Mouse (Mus musculus): ENCODE data around the gene Tmem95. TPM values are rescaled to one million over a fixed set of nuclear protein-coding genes. Genes with fewer than 3 reads are reported as not detected.
"Not testable (repeated sequence)": the region's sequence is repeated elsewhere in the genome, so short reads cannot be mapped to it uniquely, and the experiment has no call there.

The Tmem95 gene
- polyA plus RNA-seq, 1 experiment from 2014 or later = not detected

DNA sequence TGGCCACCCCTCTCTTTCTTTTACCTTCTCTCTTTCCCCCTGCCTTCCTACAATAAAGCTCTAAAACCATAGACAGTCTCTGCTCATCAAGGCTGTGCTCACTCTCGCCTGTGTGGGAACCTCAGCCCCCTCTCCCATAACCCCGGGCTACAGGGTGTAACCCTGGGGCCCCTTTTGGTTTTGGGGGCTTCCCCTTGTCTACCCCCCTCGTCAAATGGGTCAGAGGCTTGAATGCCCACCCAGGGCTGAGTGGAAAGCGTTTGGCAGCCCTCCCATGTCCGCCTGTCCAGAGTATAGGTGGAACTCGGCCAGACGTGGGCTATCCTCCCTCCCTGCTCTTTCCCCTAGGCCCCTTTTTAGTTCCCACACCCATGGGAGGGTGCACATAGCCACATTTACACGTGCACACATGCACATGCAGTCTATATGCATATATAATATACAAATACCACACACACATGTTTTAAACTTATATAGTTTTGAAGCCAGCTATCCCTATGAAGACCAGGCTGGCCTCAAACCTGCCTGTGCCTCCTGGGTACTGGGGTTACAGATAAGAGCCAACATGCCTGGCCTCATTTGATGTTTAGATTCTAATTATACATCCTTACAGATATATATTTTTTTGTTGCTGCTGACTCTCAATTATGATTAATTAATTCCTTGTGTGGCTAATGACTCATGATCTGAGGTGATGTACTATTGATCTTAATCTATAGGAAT is 13.5 kb downstream of the Tmem95 start:
- Histone ChIP-seq H3K4me1 (replicated peaks; ENCODE audit: control insufficient read depth, insufficient read depth, low read length) (no peaks in the 10 kb centered on the region), H3K4me3 (ENCODE audit: low read depth, low read length) (no peak overlapping the region), H3K9ac (ENCODE audit: low read depth, low read length) (no peak overlapping the region), H3K27ac (ENCODE audit: low read depth, low read length) (no peak overlapping the region), H3K4me2 (replicated peaks; ENCODE audit: low read depth, low read length) (no peak overlapping the region), H3K36me3 (ENCODE audit: control insufficient read depth, insufficient read depth, low read length) (no peaks in the 10 kb centered on the region), H3K27me3 (ENCODE audit: control insufficient read depth, insufficient read depth, low read length) (no peaks in the 10 kb centered on the region), H3K9me3 (ENCODE audit: control insufficient read depth, low read length) (no peaks in the 10 kb centered on the region)
- ATAC-seq (ENCODE audit: low FRiP score) = no peak
- DNase-seq (ENCODE audit: low spot score) = no peak
- WGBS = 66% methylated on average over 8 of the region's 8 CpGs

DNA sequence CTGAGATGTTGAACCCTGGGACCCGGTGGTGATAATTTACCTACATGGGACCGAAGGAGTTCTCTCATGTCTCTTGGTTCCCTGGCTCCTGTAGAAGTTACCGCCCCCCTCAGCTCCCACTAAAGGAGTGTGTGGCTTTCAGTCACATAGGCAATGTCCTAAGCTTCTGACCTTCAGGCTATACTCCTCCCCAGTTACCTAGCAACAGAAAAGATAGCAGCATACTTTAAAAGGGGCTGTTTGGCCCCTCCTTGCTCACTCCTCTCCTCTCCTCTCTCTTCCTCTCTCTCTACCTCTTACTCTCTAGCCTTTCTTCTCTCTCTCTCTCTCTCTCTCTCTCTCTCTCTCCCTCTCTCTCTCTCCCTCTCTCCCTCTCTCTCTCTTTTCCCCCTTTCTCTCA is 14.1 kb downstream of the Tmem95 start:
- H3K4me2 ChIP-seq (replicated peaks; ENCODE audit: low read depth, low read length); H3K4me3 ChIP-seq (ENCODE audit: low read depth, low read length); H3K36me3 ChIP-seq (ENCODE audit: control insufficient read depth, insufficient read depth, low read length); ATAC-seq (ENCODE audit: low FRiP score); H3K9me3 ChIP-seq (ENCODE audit: control insufficient read depth, low read length); H3K9ac ChIP-seq (ENCODE audit: low read depth, low read length); H3K27me3 ChIP-seq (ENCODE audit: control insufficient read depth, insufficient read depth, low read length); H3K27ac ChIP-seq (ENCODE audit: low read depth, low read length); H3K4me1 ChIP-seq (replicated peaks; ENCODE audit: control insufficient read depth, insufficient read depth, low read length); DNase-seq (ENCODE audit: low spot score): not testable (repeated sequence)
- WGBS = 82% methylated on average over 3 of the region's 3 CpGs

DNA sequence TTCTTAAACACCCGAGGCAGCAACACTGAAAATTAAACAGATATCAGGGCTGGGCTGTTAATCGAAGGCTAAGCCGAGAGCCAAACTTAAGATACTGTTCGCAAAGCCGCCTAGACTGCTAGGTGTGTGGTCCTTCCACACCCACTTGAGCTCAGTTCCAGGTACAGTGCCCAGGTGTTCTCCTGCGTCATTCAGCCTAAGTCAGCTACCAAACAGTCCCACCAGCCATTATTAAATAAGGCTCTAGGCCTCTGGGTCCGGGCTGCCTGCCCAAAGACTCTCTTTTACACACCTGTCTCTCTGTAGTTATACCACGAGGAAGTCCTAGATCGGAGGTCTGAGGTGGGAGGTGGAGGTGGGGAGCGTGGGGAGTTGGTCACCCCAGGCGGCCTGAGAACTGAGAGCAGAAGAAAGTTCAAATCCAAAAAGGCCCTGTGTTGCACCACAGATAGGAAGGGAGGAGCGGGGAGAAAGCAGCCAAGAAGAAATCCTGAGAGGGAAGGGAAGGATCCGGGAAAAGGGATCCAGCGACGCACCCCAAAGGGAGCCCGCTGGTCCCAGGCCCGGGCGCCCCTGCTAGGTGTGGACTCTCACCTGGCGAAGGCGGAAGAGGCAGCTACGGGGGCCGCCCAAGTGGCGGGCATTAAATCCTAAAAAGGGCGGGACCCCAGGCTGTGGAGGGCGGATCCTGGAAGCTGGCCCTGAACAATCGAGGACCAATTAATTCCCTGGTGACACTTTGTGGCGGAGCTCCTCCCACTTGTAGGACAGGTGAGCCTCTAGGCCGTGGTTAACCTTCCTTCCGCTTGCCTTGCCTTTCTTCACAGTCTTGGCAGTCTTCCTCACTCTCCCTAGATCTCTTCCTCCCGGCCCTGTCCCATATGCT is 19.5 kb downstream of the Tmem95 start, which contains the start of gene Tnk1:
Tnk1 (minus strand) TSS at position 618 of the 886 bp plus-strand sequence.
- DNase-seq (ENCODE audit: low spot score) (no peak), ATAC-seq (ENCODE audit: low FRiP score) (no peak)
- Histone ChIP-seq H3K36me3 (ENCODE audit: control insufficient read depth, insufficient read depth, low read length) (no peaks in the 10 kb centered on the region), H3K9ac (ENCODE audit: low read depth, low read length) (no peak within 1 kb of the TSS), H3K9me3 (ENCODE audit: control insufficient read depth, low read length) (no peaks in the 10 kb centered on the region), H3K27ac (ENCODE audit: low read depth, low read length) (no peak within 1 kb of the TSS), H3K27me3 (ENCODE audit: control insufficient read depth, insufficient read depth, low read length) (peaks cover 17% of the 10 kb centered on the region), H3K4me1 (replicated peaks; ENCODE audit: control insufficient read depth, insufficient read depth, low read length) (peaks cover 3% of the 10 kb centered on the region; the same call in 1 of the 2 replicates), H3K4me3 (ENCODE audit: low read depth, low read length) (no peak within 1 kb of the TSS), H3K4me2 (replicated peaks; ENCODE audit: low read depth, low read length) (peak within 1 kb of the TSS; percentile 7; the same call in 1 of the 2 replicates)
- WGBS = 23% methylated on average over 29 of the region's 30 CpGs

DNA sequence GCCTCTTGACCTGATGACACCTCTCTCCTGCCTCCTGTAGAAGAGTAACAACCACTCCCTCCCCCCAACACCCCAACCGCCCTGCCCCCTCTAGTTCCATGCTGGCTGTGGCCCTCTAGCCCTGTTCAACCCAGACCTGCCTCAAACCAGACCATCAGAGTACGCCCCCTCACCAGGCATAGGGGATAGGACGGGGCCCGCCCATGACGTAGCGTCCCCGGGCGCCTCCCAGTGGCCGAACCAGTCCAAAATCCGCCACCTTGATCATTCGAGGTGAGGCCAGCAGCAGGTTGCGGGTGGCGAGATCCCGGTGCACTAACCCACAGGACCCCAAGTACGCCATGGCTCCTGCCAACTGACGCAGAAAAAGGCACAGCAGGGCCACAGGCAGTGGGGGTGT is 22.5 kb downstream of the Tmem95 start:
- ATAC-seq (ENCODE audit: low FRiP score) = peak; percentile 68
- no peak overlapping the region for H3K4me3 ChIP-seq (ENCODE audit: low read depth, low read length)

DNA sequence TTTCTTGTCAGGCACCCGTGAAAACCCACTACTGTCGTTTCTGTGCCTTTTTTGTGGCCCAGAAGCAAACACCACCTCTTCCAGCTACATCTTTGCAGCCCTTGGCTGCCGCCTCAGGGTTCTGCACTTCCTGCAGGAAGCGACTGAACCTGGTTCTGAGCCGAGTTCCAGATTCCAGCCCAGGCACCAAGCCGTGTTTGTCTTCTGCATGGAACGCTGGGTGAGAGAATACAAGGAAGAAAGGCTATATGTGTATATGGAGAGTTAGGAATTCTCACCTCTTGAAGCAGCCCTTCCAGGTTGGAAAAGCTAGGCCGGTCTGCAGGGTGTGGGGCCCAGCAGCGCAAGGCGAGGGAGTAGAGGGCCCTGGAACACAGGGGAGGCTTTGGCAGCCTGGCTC is 23.1 kb downstream of the Tmem95 start:
- Histone ChIP-seq H3K4me2 (replicated peaks; ENCODE audit: low read depth, low read length) (no peak overlapping the region), H3K9ac (ENCODE audit: low read depth, low read length) (no peak overlapping the region), H3K36me3 (ENCODE audit: control insufficient read depth, insufficient read depth, low read length) (no peaks in the 10 kb centered on the region), H3K27me3 (ENCODE audit: control insufficient read depth, insufficient read depth, low read length) (peaks cover 17% of the 10 kb centered on the region), H3K4me3 (ENCODE audit: low read depth, low read length) (no peak overlapping the region), H3K27ac (ENCODE audit: low read depth, low read length) (no peak overlapping the region), H3K9me3 (ENCODE audit: control insufficient read depth, low read length) (no peaks in the 10 kb centered on the region), H3K4me1 (replicated peaks; ENCODE audit: control insufficient read depth, insufficient read depth, low read length) (peaks cover 3% of the 10 kb centered on the region; the same call in 1 of the 2 replicates)
- DNase-seq (ENCODE audit: low spot score) (no peak), ATAC-seq (ENCODE audit: low FRiP score) (no peak)
- 90% methylated on average over 10 of the region's 10 CpGs for WGBS

More for the DNA sequence above, 22.5 kb downstream of the Tmem95 start:
- WGBS = 19% methylated on average over 16 of the region's 16 CpGs
- Histone ChIP-seq H3K36me3 (ENCODE audit: control insufficient read depth, insufficient read depth, low read length) (no peaks in the 10 kb centered on the region), H3K4me2 (replicated peaks; ENCODE audit: low read depth, low read length) (no peak overlapping the region), H3K4me1 (replicated peaks; ENCODE audit: control insufficient read depth, insufficient read depth, low read length) (peaks cover 3% of the 10 kb centered on the region; the same call in 1 of the 2 replicates), H3K27ac (ENCODE audit: low read depth, low read length) (no peak overlapping the region), H3K9ac (ENCODE audit: low read depth, low read length) (no peak overlapping the region), H3K27me3 (ENCODE audit: control insufficient read depth, insufficient read depth, low read length) (peaks cover 17% of the 10 kb centered on the region), H3K9me3 (ENCODE audit: control insufficient read depth, low read length) (no peaks in the 10 kb centered on the region)
- DNase-seq (ENCODE audit: low spot score) = peak; percentile 65

DNA sequence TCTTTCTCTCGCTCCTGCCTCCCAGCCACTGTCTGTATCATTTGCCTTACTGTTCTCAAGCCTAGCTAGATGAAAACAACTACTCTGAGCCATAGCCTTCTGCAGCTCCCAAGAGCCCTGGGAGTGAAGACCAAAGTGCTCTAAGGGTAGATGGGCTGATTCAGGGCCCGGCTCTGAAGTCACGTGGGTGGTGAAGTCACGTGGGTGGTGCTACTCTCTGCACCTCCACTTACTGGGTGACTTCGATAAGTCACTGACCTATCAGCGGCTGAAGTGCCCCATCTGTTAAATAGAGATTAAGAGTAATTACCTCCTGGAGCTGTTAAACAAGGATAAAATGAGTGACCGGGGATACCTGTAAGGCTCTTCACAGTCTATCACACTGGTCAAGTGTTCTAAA is 23.8 kb downstream of the Tmem95 start:
- DNase-seq (ENCODE audit: low spot score) (no peak), ATAC-seq (ENCODE audit: low FRiP score) (peak; percentile 27; the same call in 1 of the 2 replicates)
- WGBS = 79% methylated on average over 7 of the region's 7 CpGs
- Histone ChIP-seq H3K36me3 (ENCODE audit: control insufficient read depth, insufficient read depth, low read length) (no peaks in the 10 kb centered on the region), H3K4me1 (replicated peaks; ENCODE audit: control insufficient read depth, insufficient read depth, low read length) (peaks cover 3% of the 10 kb centered on the region; the same call in 1 of the 2 replicates), H3K27me3 (ENCODE audit: control insufficient read depth, insufficient read depth, low read length) (peaks cover 15% of the 10 kb centered on the region), H3K27ac (ENCODE audit: low read depth, low read length) (no peak overlapping the region), H3K9me3 (ENCODE audit: control insufficient read depth, low read length) (no peaks in the 10 kb centered on the region), H3K9ac (ENCODE audit: low read depth, low read length) (no peak overlapping the region), H3K4me2 (replicated peaks; ENCODE audit: low read depth, low read length) (no peak overlapping the region), H3K4me3 (ENCODE audit: low read depth, low read length) (no peak overlapping the region)

DNA sequence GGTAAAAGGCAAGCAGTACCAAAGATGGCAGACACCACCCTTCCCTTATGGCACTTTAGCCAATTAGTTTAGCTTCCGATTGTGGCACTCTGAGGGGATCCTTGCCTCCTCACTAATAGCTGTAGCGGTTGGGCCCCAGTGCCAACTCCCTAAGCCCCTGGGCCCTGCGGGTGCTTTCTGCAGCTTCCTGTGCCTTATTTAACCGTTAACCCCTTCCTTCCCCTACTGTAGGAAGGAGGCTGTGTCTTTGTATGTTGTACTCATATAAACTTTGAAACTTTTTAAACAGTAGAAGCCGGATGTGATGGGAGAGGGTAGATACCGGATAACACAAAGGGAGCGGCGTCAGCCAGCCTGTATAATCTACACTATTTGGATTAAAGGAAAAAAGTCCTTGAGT is 27.1 kb downstream of the Tmem95 start:
- Histone ChIP-seq H3K27ac (ENCODE audit: low read depth, low read length) (no peak overlapping the region), H3K4me2 (replicated peaks; ENCODE audit: low read depth, low read length) (no peak overlapping the region), H3K9ac (ENCODE audit: low read depth, low read length) (no peak overlapping the region), H3K27me3 (ENCODE audit: control insufficient read depth, insufficient read depth, low read length) (no peaks in the 10 kb centered on the region), H3K4me3 (ENCODE audit: low read depth, low read length) (no peak overlapping the region), H3K4me1 (replicated peaks; ENCODE audit: control insufficient read depth, insufficient read depth, low read length) (peaks cover 8% of the 10 kb centered on the region), H3K9me3 (ENCODE audit: control insufficient read depth, low read length) (no peaks in the 10 kb centered on the region), H3K36me3 (ENCODE audit: control insufficient read depth, insufficient read depth, low read length) (no peaks in the 10 kb centered on the region)
- WGBS = 84% methylated on average over 8 of the region's 8 CpGs
- DNase-seq (ENCODE audit: low spot score) (no peak), ATAC-seq (ENCODE audit: low FRiP score) (no peak)

DNA sequence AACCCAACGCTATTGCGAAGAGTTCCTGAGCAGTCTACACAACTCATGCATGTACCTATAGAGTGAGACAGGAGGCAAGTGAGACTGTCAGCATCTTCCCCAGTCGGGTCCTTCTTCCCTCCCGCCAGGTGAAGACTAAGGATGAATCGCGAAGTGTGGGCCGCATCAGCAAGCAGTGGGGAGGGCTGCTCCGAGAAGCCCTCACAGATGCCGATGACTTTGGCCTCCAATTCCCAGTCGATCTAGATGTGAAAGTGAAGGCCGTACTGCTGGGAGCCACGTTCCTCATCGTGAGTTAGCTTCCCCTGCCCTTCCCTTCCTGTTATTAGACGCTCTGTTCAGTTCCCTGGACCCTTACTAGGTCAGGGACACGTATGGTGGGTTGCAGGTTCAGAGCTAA is 27.9 kb downstream of the Tmem95 start:
- Histone ChIP-seq H3K4me3 (ENCODE audit: low read depth, low read length) (no peak overlapping the region), H3K9me3 (ENCODE audit: control insufficient read depth, low read length) (no peaks in the 10 kb centered on the region), H3K9ac (ENCODE audit: low read depth, low read length) (no peak overlapping the region), H3K36me3 (ENCODE audit: control insufficient read depth, insufficient read depth, low read length) (no peaks in the 10 kb centered on the region), H3K27ac (ENCODE audit: low read depth, low read length) (no peak overlapping the region), H3K27me3 (ENCODE audit: control insufficient read depth, insufficient read depth, low read length) (no peaks in the 10 kb centered on the region), H3K4me1 (replicated peaks; ENCODE audit: control insufficient read depth, insufficient read depth, low read length) (peaks cover 10% of the 10 kb centered on the region), H3K4me2 (replicated peaks; ENCODE audit: low read depth, low read length) (no peak overlapping the region)
- ATAC-seq (ENCODE audit: low FRiP score) (no peak), DNase-seq (ENCODE audit: low spot score) (no peak)
- WGBS = 94% methylated on average over 15 of the region's 15 CpGs
